Mouse (Mus musculus): ENCODE results near the gene Ppp2r5c.
A peak's percentile ranks its signal among the peaks of the same experiment; 100 is the strongest.

Ppp2r5c gene

GRCm38 (mm10) chr12:110444530-110444929, 2.4 kb upstream of the Ppp2r5c start:
- DNase-seq, result no peak

GRCm38 (mm10) chr12:110445775-110446174, 1.1 kb upstream of the Ppp2r5c start:
- DNase-seq, result no peak

GRCm38 (mm10) chr12:110447306-110447705, 386 bp downstream of the Ppp2r5c start:
- peak; percentile 59 for DNase-seq

- no peak for DNase-seq
Observed at GRCm38 (mm10) chr12:110448767-110449166, 1.8 kb downstream of the Ppp2r5c start.

- peak; percentile 86 for DNase-seq
Observed at GRCm38 (mm10) chr12:110454223-110454622, 7.3 kb downstream of the Ppp2r5c start.

GRCm38 (mm10) chr12:110456024-110456423, 9.1 kb downstream of the Ppp2r5c start:
- no peak for DNase-seq

- DNase-seq, result no peak
Observed at GRCm38 (mm10) chr12:110458667-110459066, 11.7 kb downstream of the Ppp2r5c start.

GRCm38 (mm10) chr12:110460418-110461300, 13.7 kb downstream of the Ppp2r5c start:
- DNase-seq, result peak; percentile 69

- DNase-seq, result no peak
Observed at GRCm38 (mm10) chr12:110463711-110464110, 16.8 kb downstream of the Ppp2r5c start.

GRCm38 (mm10) chr12:110471426-110471825, 24.5 kb downstream of the Ppp2r5c start:
- DNase-seq, result no peak

GRCm38 (mm10) chr12:110472247-110472646, 25.3 kb downstream of the Ppp2r5c start:
- DNase-seq, result no peak

- peak; percentile 58 for DNase-seq
Observed at GRCm38 (mm10) chr12:110474497-110474896, 27.6 kb downstream of the Ppp2r5c start.

GRCm38 (mm10) chr12:110476561-110476960, 29.6 kb downstream of the Ppp2r5c start:
- DNase-seq, result no peak

- no peak for DNase-seq
Observed at GRCm38 (mm10) chr12:110477906-110478305, 31.0 kb downstream of the Ppp2r5c start.

- no peak for DNase-seq
Observed at GRCm38 (mm10) chr12:110478601-110479008, 31.7 kb downstream of the Ppp2r5c start.

GRCm38 (mm10) chr12:110479268-110479667, 32.3 kb downstream of the Ppp2r5c start:
- no peak for DNase-seq

GRCm38 (mm10) chr12:110480701-110481100, 33.8 kb downstream of the Ppp2r5c start:
- DNase-seq, result peak; percentile 31

- no peak for DNase-seq
Observed at GRCm38 (mm10) chr12:110483761-110484160, 36.8 kb downstream of the Ppp2r5c start.

- no peak for DNase-seq
Observed at GRCm38 (mm10) chr12:110484824-110485584, 38.1 kb downstream of the Ppp2r5c start.

- peak; percentile 93 for DNase-seq
Observed at GRCm38 (mm10) chr12:110485585-110486331, 38.8 kb downstream of the Ppp2r5c start.

GRCm38 (mm10) chr12:110486852-110487251, 39.9 kb downstream of the Ppp2r5c start:
- DNase-seq, result no peak

GRCm38 (mm10) chr12:110488031-110488430, 41.1 kb downstream of the Ppp2r5c start:
- DNase-seq, result no peak

Data from lung, postnatal 10 days (tissue).